Mouse (Mus musculus) stomach, postnatal 0 days (tissue): ENCODE measurements at regions not wholly inside any gene's neighbourhood (a gene's known extent, or its start where the extent isn't known, plus 50 kb on each side); places are given as distances from the start of the nearest gene placed in this dataset.

ENCODE experiments used
- CTCF ChIP-seq: IDR thresholded peaks from 2 replicates; pipeline ENCODE4 v1.5.1; 2016; ENCODE audit warnings: antibody characterized with exemption, low read depth, mild to moderate bottlenecking, moderate library complexity
- EP300 ChIP-seq: optimal IDR thresholded peaks from 2 replicates; pipeline ENCODE3; 2016; ENCODE audit warnings: antibody characterized with exemption

DNA sequence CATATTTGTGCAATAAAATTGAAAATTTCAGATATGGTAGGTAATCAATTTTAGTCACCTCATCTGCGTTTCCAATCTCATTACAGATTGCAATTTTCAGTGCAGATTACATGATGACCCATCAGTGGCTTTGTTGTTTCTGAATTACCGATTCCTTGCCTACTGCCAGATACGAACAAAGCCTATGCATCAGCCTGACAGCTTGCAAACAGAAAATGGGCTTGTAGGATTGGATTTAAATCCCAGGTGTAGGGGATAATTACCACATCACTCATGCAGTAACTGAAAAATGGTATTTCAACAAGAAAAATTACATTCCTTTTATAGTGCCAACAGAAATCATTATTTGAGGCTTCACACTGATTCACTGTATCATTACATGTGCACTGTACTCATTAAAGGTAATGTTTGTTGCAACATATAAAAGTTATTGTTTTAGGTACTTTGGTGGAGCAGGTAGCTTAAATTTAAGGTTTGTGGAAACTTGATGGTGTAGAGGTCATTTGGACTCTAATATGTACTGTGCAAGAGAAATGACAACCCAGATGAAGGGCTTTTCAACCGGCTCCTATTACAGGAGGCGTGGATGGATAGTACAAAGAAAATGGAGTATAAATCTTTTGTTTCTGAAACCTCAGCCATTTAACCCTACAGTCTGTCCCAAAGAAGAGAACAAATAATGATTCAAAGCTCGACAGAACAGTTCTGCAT is 797.7 kb downstream of the Nova1 start:
- TF ChIP-seq CTCF (no peak), EP300 (no peak)
